Mouse (Mus musculus): ENCODE measurements around the gene Pam16.

Gene Pam16

GRCm38 (mm10) chr16:4578630-4579029 is 46.2 kb downstream of the Pam16 start:
- CTCF ChIA-PET = interaction anchor here (0.6 to 7.0 kb wide), 31 partner anchors 8 to 335 kb away, joined by 3 to 54 read pairs (median 5); partner anchors contain the start of genes Tfap4 (in 2 of the 4) and Glis2 (in 1 of the 4)
- POLR2A ChIA-PET = interaction anchor here in 3 of 4 experiments (0.5 to 7.6 kb wide), 29 partner anchors 8 to 205 kb away, joined by 3 to 92 read pairs (median 5); partner anchors contain the start of genes Glis2 (in 2 of the 3), Pam16 (in 2 of the 3), Tfap4 (in 2 of the 3) and Srl (in 1 of the 3)

GRCm38 (mm10) chr16:4576873-4577272 is 47.9 kb downstream of the Pam16 start:
- CTCF ChIA-PET = interaction anchor here (0.6 to 7.0 kb wide), 27 partner anchors 9 to 273 kb away, joined by 3 to 54 read pairs (median 5); partner anchors contain the start of genes Tfap4 (in 2 of the 4) and Srl (in 1 of the 4)
- POLR2A ChIA-PET = interaction anchor here in 3 of 4 experiments (0.6 to 7.6 kb wide), 25 partner anchors 9 to 103 kb away, joined by 3 to 92 read pairs (median 5); partner anchors contain the start of genes Tfap4 (in 2 of the 3), Coro7 (in 1 of the 3), Glis2 (in 1 of the 3) and Pam16 (in 1 of the 3)

- CTCF ChIA-PET = interaction anchor here in 3 of 4 experiments (0.7 to 7.0 kb wide), 14 partner anchors 8 to 91 kb away, joined by 3 to 54 read pairs (median 6); partner anchors contain the start of genes Srl (in 1 of the 3) and Tfap4 (in 1 of the 3)
- POLR2A ChIA-PET = interaction anchor here in 2 of 4 experiments (1.0 to 7.6 kb wide), 15 partner anchors 10 to 104 kb away, joined by 3 to 92 read pairs (median 7); partner anchors contain the start of genes Tfap4 (in 2 of the 2), Coro7 (in 1 of the 2), Glis2 (in 1 of the 2) and Pam16 (in 1 of the 2)
Measured at GRCm38 (mm10) chr16:4576038-4576437, 48.8 kb downstream of the Pam16 start.

- POLR2A ChIA-PET = interaction anchor here in 2 of 4 experiments (0.9 to 22.9 kb wide), 6 partner anchors 11 to 54 kb away, joined by 3 to 632 read pairs (median 28); partner anchors contain the start of genes Pam16 (in 2 of the 2), Tfap4 (in 2 of the 2) and Glis2 (in 1 of the 2)
- CTCF ChIA-PET = interaction anchor here in 3 of 4 experiments (0.7 to 6.1 kb wide), 8 partner anchors 10 to 96 kb away, joined by 3 to 72 read pairs (median 3); partner anchors contain the start of gene Tfap4 (in 1 of the 3)
Measured at GRCm38 (mm10) chr16:4570737-4571136, 54.1 kb downstream of the Pam16 start.

- CTCF ChIA-PET = interaction anchor here (0.5 to 6.1 kb wide), 52 partner anchors 8 to 1573 kb away, joined by 3 to 72 read pairs (median 5); partner anchors contain the start of genes Tfap4 (in 2 of the 4) and Srl (in 1 of the 4)
- POLR2A ChIA-PET = interaction anchor here (0.7 to 22.9 kb wide), 28 partner anchors 9 to 99 kb away, joined by 3 to 632 read pairs (median 5); partner anchors contain the start of genes Tfap4 (in 4 of the 4), Srl (in 2 of the 4), Glis2 (in 1 of the 4) and Pam16 (in 1 of the 4)
Measured at GRCm38 (mm10) chr16:4567912-4568311, 56.9 kb downstream of the Pam16 start.

Data from embryonic stem cell, embryonic (primary cell).